Mouse (Mus musculus) heart, postnatal 0 days (tissue): ENCODE results near the gene Fstl4.

Experiments
- CTCF ChIP-seq: IDR thresholded peaks from 2 replicates; pipeline ENCODE4 v1.5.1; 2016; ENCODE audit warnings: antibody characterized with exemption, control low read depth, low read depth
- EP300 ChIP-seq: IDR thresholded peaks from 2 replicates; pipeline ENCODE4 v1.6.1; 2016; ENCODE audit warnings: antibody characterized with exemption, low read depth

DNA sequence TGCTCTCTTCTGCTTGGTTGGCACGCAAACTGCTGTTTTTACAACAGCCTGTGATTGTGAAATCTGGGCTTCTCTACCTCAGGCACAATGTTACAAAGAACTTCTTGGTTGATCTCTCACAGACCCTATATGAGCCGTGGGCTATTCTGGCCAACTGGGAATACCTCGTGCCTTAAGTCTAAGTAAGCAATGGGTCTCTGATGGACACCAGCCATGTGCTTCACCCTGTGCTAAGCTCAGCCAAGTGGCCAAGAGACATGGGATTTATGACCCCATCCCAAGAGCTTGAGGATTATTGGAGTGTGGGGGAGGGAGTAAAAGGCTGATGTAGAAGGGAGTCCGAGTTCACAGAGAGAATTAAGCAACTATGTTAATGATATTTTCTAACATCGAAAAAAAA, 18.0 kb downstream of the Fstl4 start:
- TF ChIP-seq CTCF (no peak), EP300 (no peak)
